ENCODE assay signal across 23 mouse cellular contexts in the genomic region with DNA sequence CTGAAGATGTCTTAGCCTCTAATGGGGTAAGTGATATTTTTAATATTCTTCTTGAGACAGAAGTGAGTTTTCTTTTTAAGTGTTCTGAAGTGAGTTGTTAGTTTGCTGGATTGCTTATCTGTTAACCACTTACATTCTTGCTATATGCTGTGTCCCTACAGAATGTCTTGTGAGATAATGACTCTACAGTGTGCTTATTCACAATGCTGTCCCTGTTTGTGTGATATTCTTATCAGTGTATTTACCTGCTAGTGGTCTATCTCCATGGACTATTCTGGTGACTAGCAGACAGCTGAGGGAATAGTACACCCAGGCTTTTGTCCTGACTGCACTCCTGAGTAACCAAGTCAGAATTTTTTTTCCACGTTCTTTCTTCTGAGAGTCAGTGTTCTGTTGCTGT.
A peak's percentile ranks its signal among the peaks of the same experiment; 100 is the strongest.
DNase-seq lines count a peak whose midpoint lies in the region; ATAC-seq lines count a peak whose summit lies in the region.
"Had no signal": no experiment of that assay in that cellular context is flagged by ENCODE, and none has a peak within 500 bp of the region (broad histone marks: within the 10 kb centered on the region; RNA-seq: fewer than 3 reads in every experiment).

No protein-coding gene starts in this region.

- 59% methylated on average over 1 of the region's 1 CpGs for WGBS in liver, embryonic 11.5 days
- WGBS in liver, embryonic 15.5 days (ENCODE audit: insufficient replicate concordance): 33% methylated on average over 1 of the region's 1 CpGs
- 98% methylated on average over 1 of the region's 1 CpGs for whole genome bisulfite sequencing in forebrain, embryonic 15.5 days
- 89% methylated on average over 1 of the region's 1 CpGs for WGBS in hindbrain, embryonic 10.5 days

- H3K4me2 ChIP-seq in liver, embryonic 11.5 days: peak overlapping the region; percentile 41
- no peak overlapping the region for H3K4me2 ChIP-seq in liver, embryonic 15.5 days
- H3K4me2 ChIP-seq in forebrain, embryonic 15.5 days (replicated peaks): no peak overlapping the region
- H3K4me2 ChIP-seq: embryonic facial prominence, embryonic 15.5 days; hindbrain, embryonic 12.5 days; lung, embryonic 15.5 days; neural tube, embryonic 13.5 days had no signal

- H3K36me3 ChIP-seq in liver, embryonic 11.5 days (ENCODE audit: control insufficient read depth, insufficient read depth, low read length): no peaks in the 10 kb centered on the region
- H3K36me3 ChIP-seq in liver, embryonic 15.5 days (replicated peaks): peaks cover 3% of the 10 kb centered on the region; the same call in 1 of the 2 replicates
- 0 out of 2 replicates have a peak, but pooled peaks cover 4% of the 10 kb centered on the region for H3K36me3 ChIP-seq in forebrain, embryonic 15.5 days
- peaks cover 14% of the 10 kb centered on the region for H3K36me3 ChIP-seq in hindbrain, embryonic 10.5 days
- H3K36me3 ChIP-seq: embryonic facial prominence, embryonic 15.5 days had no signal

- H3K27me3 ChIP-seq in liver, embryonic 11.5 days (replicated peaks; ENCODE audit: control insufficient read depth, insufficient read depth, low read length): no peaks in the 10 kb centered on the region
- no peaks in the 10 kb centered on the region for H3K27me3 ChIP-seq in liver, embryonic 15.5 days
- H3K27me3 ChIP-seq in forebrain, embryonic 15.5 days: no peaks in the 10 kb centered on the region
- H3K27me3 ChIP-seq in hindbrain, embryonic 10.5 days (ENCODE audit: insufficient read depth, poor library complexity, severe bottlenecking): no peaks in the 10 kb centered on the region
- H3K27me3 ChIP-seq: embryonic facial prominence, embryonic 15.5 days; hindbrain, embryonic 12.5 days; lung, embryonic 15.5 days; neural tube, embryonic 13.5 days had no signal

- no peak overlapping the region for H3K4me3 ChIP-seq in liver, embryonic 11.5 days (ENCODE audit: low read depth, low read length)
- no peak overlapping the region for H3K4me3 ChIP-seq in liver, embryonic 15.5 days (replicated peaks)
- H3K4me3 ChIP-seq in forebrain, embryonic 15.5 days: no peak overlapping the region
- H3K4me3 ChIP-seq in hindbrain, embryonic 10.5 days: no peak overlapping the region
- H3K4me3 ChIP-seq: embryonic facial prominence, embryonic 15.5 days; forebrain, embryonic 10.5 days; hindbrain, embryonic 12.5 days; lung, embryonic 15.5 days; midbrain, embryonic 10.5 days; myocyte; neural tube, embryonic 13.5 days had no signal

- no peak overlapping the region for H3K9ac ChIP-seq in liver, embryonic 11.5 days (ENCODE audit: low read depth, low read length)
- no peak overlapping the region for H3K9ac ChIP-seq in liver, embryonic 15.5 days
- H3K9ac ChIP-seq in forebrain, embryonic 15.5 days (replicated peaks): no peak overlapping the region
- H3K9ac ChIP-seq: embryonic facial prominence, embryonic 15.5 days; hindbrain, embryonic 12.5 days; lung, embryonic 15.5 days; neural tube, embryonic 13.5 days had no signal

- DNase-seq in liver, embryonic 11.5 days (ENCODE audit: low spot score): no peak
- DNase-seq in liver: no peak
- no peak for DNase-seq in urinary bladder, postnatal 36 days (ENCODE audit: low spot score in 2 of 2)
- no peak for DNase-seq in hindbrain, embryonic 10.5 days (ENCODE audit: low spot score)
- DNase-seq: adrenal gland, adult 2 months; cerebellum, adult 8-10 months; cerebellum, postnatal 36 days; kidney, postnatal 36 days; lung, postnatal 36 days; thymus, adult 2 months had no signal

- no peaks in the 10 kb centered on the region for H3K9me3 ChIP-seq in liver, embryonic 11.5 days (ENCODE audit: control insufficient read depth, low read length)
- no peaks in the 10 kb centered on the region for H3K9me3 ChIP-seq in liver, embryonic 15.5 days (replicated peaks)
- H3K9me3 ChIP-seq in forebrain, embryonic 15.5 days: no peaks in the 10 kb centered on the region
- H3K9me3 ChIP-seq in hindbrain, embryonic 10.5 days: no peaks in the 10 kb centered on the region
- H3K9me3 ChIP-seq: embryonic facial prominence, embryonic 15.5 days; forebrain, embryonic 10.5 days; hindbrain, embryonic 12.5 days; lung, embryonic 15.5 days; midbrain, embryonic 10.5 days; neural tube, embryonic 13.5 days had no signal

- H3K4me1 ChIP-seq in liver, embryonic 11.5 days (replicated peaks; ENCODE audit: control insufficient read depth, insufficient read depth, low read length): peaks cover 7% of the 10 kb centered on the region; the same call in 1 of the 2 replicates
- peaks cover 21% of the 10 kb centered on the region for H3K4me1 ChIP-seq in liver, embryonic 15.5 days (replicated peaks)
- no peaks in the 10 kb centered on the region for H3K4me1 ChIP-seq in forebrain, embryonic 15.5 days
- no peaks in the 10 kb centered on the region for H3K4me1 ChIP-seq in hindbrain, embryonic 10.5 days (replicated peaks)
- H3K4me1 ChIP-seq: embryonic facial prominence, embryonic 15.5 days; hindbrain, embryonic 12.5 days; lung, embryonic 15.5 days; midbrain, embryonic 10.5 days; neural tube, embryonic 13.5 days had no signal

- ATAC-seq in liver, embryonic 11.5 days (replicated peaks; ENCODE audit: low FRiP score): peak; percentile 97
- ATAC-seq in erythroblast, adult 5-6 weeks (replicated peaks; ENCODE audit: low FRiP score, poor library complexity, severe bottlenecking): peak; percentile 59
- peak; percentile 94 for ATAC-seq in liver, embryonic 15.5 days (ENCODE audit: insufficient read depth)
- ATAC-seq in forebrain, embryonic 15.5 days (replicated peaks): no peak
- ATAC-seq: CD4-positive, CD25-positive, alpha-beta regulatory T cell, adult 4 months; intestine, postnatal 0 days; midbrain, embryonic 16.5 days had no signal

- H3K27ac ChIP-seq in liver, embryonic 11.5 days (ENCODE audit: low read depth, low read length): peak overlapping the region; percentile 79
- H3K27ac ChIP-seq in liver, embryonic 15.5 days (replicated peaks): peak overlapping the region; percentile 73
- H3K27ac ChIP-seq in forebrain, embryonic 15.5 days (replicated peaks): no peak overlapping the region
- no peak overlapping the region for H3K27ac ChIP-seq in hindbrain, embryonic 10.5 days
- H3K27ac ChIP-seq: embryonic facial prominence, embryonic 15.5 days; forebrain, embryonic 10.5 days; hindbrain, embryonic 12.5 days; lung, embryonic 15.5 days; midbrain, embryonic 10.5 days; neural tube, embryonic 13.5 days had no signal

Comparison
In these comparisons a context has a peak if more than half of its experiments do, and no peak if none do; other contexts are left out.
1. H3K27ac ChIP-seq: peak in liver, embryonic 11.5 days (single experiment) and liver, embryonic 15.5 days (single experiment); none in forebrain, embryonic 15.5 days (single experiment) and hindbrain, embryonic 10.5 days (single experiment).